Mouse (Mus musculus): ENCODE data around the gene Rag2. TPM values are rescaled to one million over a fixed set of nuclear protein-coding genes. Genes with fewer than 3 reads are reported as not detected.

Gene Rag2
- polyA plus RNA-seq (2016; fragmentation: Nextera tagmentation; extraction: Ambion mirVana), result not detected in 2 replicates

- 71% methylated on average over 4 of the region's 4 CpGs for WGBS
These were observed at the start of gene Rag2 for GRCm38 (mm10) chr2:101624526-101624925. Gene Rag2 (plus strand): TSS chr2:101624718.

GRCm38 (mm10) chr2:101577243-101577642 is 47.3 kb upstream of the Rag2 start:
- 91% methylated on average over 4 of the region's 4 CpGs for WGBS

More at GRCm38 (mm10) chr2:101624526-101624925, at the start of gene Rag2:
- no peaks in the 10 kb centered on the region for H3K27me3 ChIP-seq (ENCODE audit: low read depth, poor library complexity, severe bottlenecking)
- H3K4me1 ChIP-seq, result peaks cover 32% of the 10 kb centered on the region
- no peaks in the 10 kb centered on the region for H3K36me3 ChIP-seq
- no peaks in the 10 kb centered on the region for H3K9me3 ChIP-seq (replicated peaks)
- no peak within 1 kb of the TSS for H3K4me3 ChIP-seq
- DNase-seq (ENCODE audit: low spot score), result no peak
- no peak within 1 kb of the TSS for H3K27ac ChIP-seq (replicated peaks)

GRCm38 (mm10) chr2:101580027-101580426 is 44.5 kb upstream of the Rag2 start:
- H3K9me3 ChIP-seq (replicated peaks), result no peaks in the 10 kb centered on the region

More at GRCm38 (mm10) chr2:101577243-101577642, 47.3 kb upstream of the Rag2 start:
- DNase-seq (ENCODE audit: low spot score), result no peak
- H3K36me3 ChIP-seq, result no peaks in the 10 kb centered on the region
- no peaks in the 10 kb centered on the region for H3K27me3 ChIP-seq (ENCODE audit: low read depth, poor library complexity, severe bottlenecking)
- no peak overlapping the region for H3K4me3 ChIP-seq
- H3K9me3 ChIP-seq (replicated peaks), result no peaks in the 10 kb centered on the region
- H3K4me1 ChIP-seq, result no peaks in the 10 kb centered on the region
- H3K27ac ChIP-seq (replicated peaks), result no peak overlapping the region

GRCm38 (mm10) chr2:101580428-101580827 is 44.1 kb upstream of the Rag2 start:
- DNase-seq (ENCODE audit: low spot score), result no peak
- H3K27ac ChIP-seq (replicated peaks), result no peak overlapping the region
- no peaks in the 10 kb centered on the region for H3K4me1 ChIP-seq
- no peaks in the 10 kb centered on the region for H3K27me3 ChIP-seq (ENCODE audit: low read depth, poor library complexity, severe bottlenecking)
- H3K9me3 ChIP-seq (replicated peaks), result no peaks in the 10 kb centered on the region
- H3K36me3 ChIP-seq, result no peaks in the 10 kb centered on the region
- 82% methylated on average over 1 of the region's 1 CpGs for WGBS
- H3K4me3 ChIP-seq, result no peak overlapping the region

More at GRCm38 (mm10) chr2:101580027-101580426, 44.5 kb upstream of the Rag2 start:
- no peak overlapping the region for H3K4me3 ChIP-seq
- H3K4me1 ChIP-seq, result no peaks in the 10 kb centered on the region
- 86% methylated on average over 2 of the region's 2 CpGs for WGBS
- no peaks in the 10 kb centered on the region for H3K36me3 ChIP-seq
- H3K27ac ChIP-seq (replicated peaks), result no peak overlapping the region
- no peak for DNase-seq (ENCODE audit: low spot score)
- H3K27me3 ChIP-seq (ENCODE audit: low read depth, poor library complexity, severe bottlenecking), result no peaks in the 10 kb centered on the region

- no peak for DNase-seq (ENCODE audit: low spot score)
- H3K27me3 ChIP-seq (ENCODE audit: low read depth, poor library complexity, severe bottlenecking), result no peaks in the 10 kb centered on the region
- WGBS, result 90% methylated on average over 3 of the region's 3 CpGs
- no peak overlapping the region for H3K27ac ChIP-seq (replicated peaks)
- no peaks in the 10 kb centered on the region for H3K9me3 ChIP-seq (replicated peaks)
- H3K36me3 ChIP-seq, result no peaks in the 10 kb centered on the region
- H3K4me1 ChIP-seq, result no peaks in the 10 kb centered on the region
- H3K4me3 ChIP-seq, result no peak overlapping the region
These were observed 43.5 kb upstream of the Rag2 start for GRCm38 (mm10) chr2:101580977-101581376.

- WGBS, result 88% methylated on average over 3 of the region's 3 CpGs
- H3K4me1 ChIP-seq, result no peaks in the 10 kb centered on the region
- H3K9me3 ChIP-seq (replicated peaks), result no peaks in the 10 kb centered on the region
- H3K27me3 ChIP-seq (ENCODE audit: low read depth, poor library complexity, severe bottlenecking), result no peaks in the 10 kb centered on the region
- no peak overlapping the region for H3K27ac ChIP-seq (replicated peaks)
- no peak for DNase-seq (ENCODE audit: low spot score)
- H3K36me3 ChIP-seq, result no peaks in the 10 kb centered on the region
- H3K4me3 ChIP-seq, result no peak overlapping the region
These were observed 43.1 kb upstream of the Rag2 start for GRCm38 (mm10) chr2:101581418-101581817.

- Histone ChIP-seq H3K27me3 (ENCODE audit: low read depth, poor library complexity, severe bottlenecking) (no peaks in the 10 kb centered on the region), H3K4me1 (peaks cover 41% of the 10 kb centered on the region), H3K9me3 (replicated peaks) (no peaks in the 10 kb centered on the region), H3K36me3 (no peaks in the 10 kb centered on the region), H3K4me3 (no peak overlapping the region), H3K27ac (replicated peaks) (peak overlapping the region; percentile 55; the same call in 1 of the 2 replicates)
- DNase-seq (ENCODE audit: low spot score), result no peak
- WGBS, result 60% methylated on average over 8 of the region's 8 CpGs
These were observed 33.2 kb upstream of the Rag2 start for GRCm38 (mm10) chr2:101591356-101591755.

GRCm38 (mm10) chr2:101592023-101592841 is 32.3 kb upstream of the Rag2 start:
- Histone ChIP-seq H3K36me3 (no peaks in the 10 kb centered on the region), H3K27ac (replicated peaks) (peak overlapping the region; percentile 69), H3K27me3 (ENCODE audit: low read depth, poor library complexity, severe bottlenecking) (no peaks in the 10 kb centered on the region), H3K4me3 (no peak overlapping the region), H3K9me3 (replicated peaks) (no peaks in the 10 kb centered on the region), H3K4me1 (peaks cover 42% of the 10 kb centered on the region)
- DNase-seq (ENCODE audit: low spot score), result peak; percentile 22
- 40% methylated on average over 10 of the region's 10 CpGs for WGBS

- no peaks in the 10 kb centered on the region for H3K27me3 ChIP-seq (ENCODE audit: low read depth, poor library complexity, severe bottlenecking)
- H3K9me3 ChIP-seq (replicated peaks), result no peaks in the 10 kb centered on the region
- DNase-seq (ENCODE audit: low spot score), result no peak
- no peaks in the 10 kb centered on the region for H3K36me3 ChIP-seq
- WGBS, result 66% methylated on average over 8 of the region's 8 CpGs
- no peak overlapping the region for H3K4me3 ChIP-seq
- H3K4me1 ChIP-seq, result peaks cover 47% of the 10 kb centered on the region
- H3K27ac ChIP-seq (replicated peaks), result peak overlapping the region; percentile 69
These were observed 31.6 kb upstream of the Rag2 start for GRCm38 (mm10) chr2:101592886-101593285.

- Histone ChIP-seq H3K9me3 (replicated peaks) (no peaks in the 10 kb centered on the region), H3K36me3 (no peaks in the 10 kb centered on the region), H3K27ac (replicated peaks) (no peak overlapping the region), H3K4me1 (peaks cover 59% of the 10 kb centered on the region), H3K4me3 (no peak overlapping the region), H3K27me3 (ENCODE audit: low read depth, poor library complexity, severe bottlenecking) (no peaks in the 10 kb centered on the region)
- no peak for DNase-seq (ENCODE audit: low spot score)
- 92% methylated on average over 5 of the region's 5 CpGs for WGBS
These were observed 29.8 kb upstream of the Rag2 start for GRCm38 (mm10) chr2:101594681-101595080.

GRCm38 (mm10) chr2:101597186-101597585 is 27.3 kb upstream of the Rag2 start:
- no peak for DNase-seq (ENCODE audit: low spot score)
- Histone ChIP-seq H3K9me3 (replicated peaks) (no peaks in the 10 kb centered on the region), H3K4me1 (peaks cover 58% of the 10 kb centered on the region), H3K27me3 (ENCODE audit: low read depth, poor library complexity, severe bottlenecking) (no peaks in the 10 kb centered on the region), H3K36me3 (no peaks in the 10 kb centered on the region), H3K4me3 (no peak overlapping the region), H3K27ac (replicated peaks) (no peak overlapping the region)

GRCm38 (mm10) chr2:101598190-101599181 is 26.0 kb upstream of the Rag2 start:
- no peak overlapping the region for H3K27ac ChIP-seq (replicated peaks)

More at GRCm38 (mm10) chr2:101598190-101599181, 26.0 kb upstream of the Rag2 start:
- no peak overlapping the region for H3K4me3 ChIP-seq
- H3K27me3 ChIP-seq (ENCODE audit: low read depth, poor library complexity, severe bottlenecking), result no peaks in the 10 kb centered on the region
- H3K9me3 ChIP-seq (replicated peaks), result no peaks in the 10 kb centered on the region
- no peak for DNase-seq (ENCODE audit: low spot score)
- no peaks in the 10 kb centered on the region for H3K36me3 ChIP-seq
- peaks cover 45% of the 10 kb centered on the region for H3K4me1 ChIP-seq
- 71% methylated on average over 13 of the region's 13 CpGs for WGBS
